Mouse (Mus musculus): ENCODE results near the gene Cnr1. TPM values are rescaled to one million over a fixed set of nuclear protein-coding genes. Genes with fewer than 3 reads are reported as not detected.

Cnr1 gene
- total and polyA plus RNA-seq, 3 experiments = not detected

- no peaks in the 10 kb centered on the region for H3K79me2 ChIP-seq (ENCODE audit: control insufficient read depth, insufficient read depth, low read length, poor library complexity)
- no peaks in the 10 kb centered on the region for H3K4me1 ChIP-seq (ENCODE audit: control insufficient read depth in 1 of 2, insufficient read depth in 2 of 2, low read length in 2 of 2)
- DNase-seq (ENCODE audit: low read depth, low spot score) = no peak
- H3K27ac ChIP-seq (ENCODE audit: control insufficient read depth, low read depth, low read length) = no peak overlapping the region
- H3K9me3 ChIP-seq (replicated peaks; ENCODE audit: insufficient read depth, low read length) = no peaks in the 10 kb centered on the region
- peaks cover 0 to 2% of the 10 kb centered on the region in 2 experiments for H3K27me3 ChIP-seq (ENCODE audit: control insufficient read depth in 1 of 2, insufficient read depth in 2 of 2, low read length in 2 of 2)
- H3K9ac ChIP-seq (ENCODE audit: control insufficient read depth, low read depth, low read length, poor library complexity, severe bottlenecking) = no peak overlapping the region
- no peaks in the 10 kb centered on the region for H3K36me3 ChIP-seq (ENCODE audit: control insufficient read depth in 1 of 2, insufficient read depth in 2 of 2, low read length in 2 of 2)
- TF ChIP-seq TBP (IDR thresholded peaks at IDR 0.05; ENCODE audit: low read depth, low read length) (no peak), UBTF (IDR thresholded peaks at IDR 0.05; ENCODE audit: borderline replicate concordance, insufficient read depth, low read depth, low read length) (no peak), MAX (IDR thresholded peaks at IDR 0.05; ENCODE audit: low read length) (no peak), BHLHE40 (IDR thresholded peaks at IDR 0.05; ENCODE audit: borderline replicate concordance, low read depth, low read length) (no peak), RCOR1 (IDR thresholded peaks at IDR 0.05; ENCODE audit: low read depth, low read length) (no peak), E2F4 (IDR thresholded peaks at IDR 0.05; ENCODE audit: borderline replicate concordance, low read depth, low read length) (no peak), USF1 (IDR thresholded peaks at IDR 0.05; ENCODE audit: low read depth, low read length) (no peak)
- no peak overlapping the region for H3K4me3 ChIP-seq (ENCODE audit: control insufficient read depth in 1 of 2, insufficient read depth in 1 of 2, low read depth in 2 of 2, low read length in 2 of 2)
Observed at GRCm38 (mm10) chr4:33928450-33928849, 4.1 kb downstream of the Cnr1 start.

GRCm38 (mm10) chr4:33931347-33931746, 7.0 kb downstream of the Cnr1 start:
- H3K4me3 ChIP-seq (ENCODE audit: control insufficient read depth in 1 of 2, insufficient read depth in 1 of 2, low read depth in 2 of 2, low read length in 2 of 2) = no peak overlapping the region

GRCm38 (mm10) chr4:33941557-33941956, 17.2 kb downstream of the Cnr1 start:
- H3K36me3 ChIP-seq (ENCODE audit: control insufficient read depth in 1 of 2, insufficient read depth in 2 of 2, low read length in 2 of 2) = no peaks in the 10 kb centered on the region
- H3K9ac ChIP-seq (ENCODE audit: control insufficient read depth, low read depth, low read length, poor library complexity, severe bottlenecking) = no peak overlapping the region
- no peak overlapping the region for H3K27ac ChIP-seq (ENCODE audit: control insufficient read depth, low read depth, low read length)
- no peaks in the 10 kb centered on the region for H3K79me2 ChIP-seq (ENCODE audit: control insufficient read depth, insufficient read depth, low read length, poor library complexity)
- H3K4me3 ChIP-seq (ENCODE audit: control insufficient read depth in 1 of 2, insufficient read depth in 1 of 2, low read depth in 2 of 2, low read length in 2 of 2) = no peak overlapping the region
- DNase-seq (ENCODE audit: low read depth, low spot score) = no peak
- H3K4me1 ChIP-seq (ENCODE audit: control insufficient read depth in 1 of 2, insufficient read depth in 2 of 2, low read length in 2 of 2) = no peaks in the 10 kb centered on the region
- H3K27me3 ChIP-seq (ENCODE audit: control insufficient read depth in 1 of 2, insufficient read depth in 2 of 2, low read length in 2 of 2) = no peaks in the 10 kb centered on the region
- no peak for TF ChIP-seq ETS1 (IDR thresholded peaks at IDR 0.05; ENCODE audit: low read depth, low read length)
- TF ChIP-seq NRF1 (IDR thresholded peaks at IDR 0.05; ENCODE audit: insufficient read depth, low read depth, low read length, poor library complexity, severe bottlenecking) = no peak
- TF ChIP-seq USF2 (IDR thresholded peaks at IDR 0.05; ENCODE audit: borderline replicate concordance in 1 of 2, insufficient read depth in 1 of 2, low read depth in 1 of 2, low read length in 2 of 2) = no peak
- no peak for TF ChIP-seq ZMIZ1 (IDR thresholded peaks at IDR 0.05; ENCODE audit: low read depth, low read length)
- TF ChIP-seq TAL1 (IDR thresholded peaks at IDR 0.05; ENCODE audit: low read length) = no peak
- TF ChIP-seq MAFK (IDR thresholded peaks at IDR 0.05; ENCODE audit: borderline replicate concordance, low read depth, low read length) = no peak
- TF ChIP-seq MAZ (IDR thresholded peaks at IDR 0.05; ENCODE audit: low read depth, low read length) = no peak
- no peak for TF ChIP-seq TBP (IDR thresholded peaks at IDR 0.05; ENCODE audit: low read depth, low read length)
- no peak for TF ChIP-seq GABPA (IDR thresholded peaks at IDR 0.05; ENCODE audit: low read depth, low read length)
- no peak for TF ChIP-seq CTCF (IDR thresholded peaks at IDR 0.05 in 2 of 3, conservative IDR thresholded peaks at IDR 0.05 in 1 of 3; ENCODE audit: control insufficient read depth in 1 of 3, insufficient read depth in 1 of 3, low read depth in 2 of 3, low read length in 3 of 3, poor library complexity in 1 of 3, severe bottlenecking in 1 of 3)
- no peak for TF ChIP-seq RAD21 (IDR thresholded peaks at IDR 0.05; ENCODE audit: low read depth, low read length)
- no peak for TF ChIP-seq GATA1 (IDR thresholded peaks at IDR 0.05; ENCODE audit: low read depth, low read length)
- TF ChIP-seq MAX (IDR thresholded peaks at IDR 0.05; ENCODE audit: low read length) = no peak
- no peak for TF ChIP-seq POLR2A (IDR thresholded peaks at IDR 0.05; ENCODE audit: control insufficient read depth in 1 of 2, insufficient read depth in 1 of 2, low read depth in 1 of 2, low read length in 2 of 2, poor library complexity in 1 of 2)
- H3K9me3 ChIP-seq (replicated peaks; ENCODE audit: insufficient read depth, low read length) = no peaks in the 10 kb centered on the region

More at GRCm38 (mm10) chr4:33931347-33931746, 7.0 kb downstream of the Cnr1 start:
- no peak for DNase-seq (ENCODE audit: low read depth, low spot score)
- Histone ChIP-seq H3K4me1 (ENCODE audit: control insufficient read depth in 1 of 2, insufficient read depth in 2 of 2, low read length in 2 of 2) (no peaks in the 10 kb centered on the region), H3K9ac (ENCODE audit: control insufficient read depth, low read depth, low read length, poor library complexity, severe bottlenecking) (no peak overlapping the region), H3K27ac (ENCODE audit: control insufficient read depth, low read depth, low read length) (no peak overlapping the region), H3K9me3 (replicated peaks; ENCODE audit: insufficient read depth, low read length) (no peaks in the 10 kb centered on the region), H3K36me3 (ENCODE audit: control insufficient read depth in 1 of 2, insufficient read depth in 2 of 2, low read length in 2 of 2) (no peaks in the 10 kb centered on the region), H3K27me3 (ENCODE audit: control insufficient read depth in 1 of 2, insufficient read depth in 2 of 2, low read length in 2 of 2) (peaks cover 0 to 4% of the 10 kb centered on the region in 2 experiments), H3K79me2 (ENCODE audit: control insufficient read depth, insufficient read depth, low read length, poor library complexity) (no peaks in the 10 kb centered on the region)
- no peak for TF ChIP-seq UBTF (IDR thresholded peaks at IDR 0.05; ENCODE audit: borderline replicate concordance, insufficient read depth, low read depth, low read length)
